ENCODE assay signal across 10 mouse cellular contexts in the genomic region with DNA sequence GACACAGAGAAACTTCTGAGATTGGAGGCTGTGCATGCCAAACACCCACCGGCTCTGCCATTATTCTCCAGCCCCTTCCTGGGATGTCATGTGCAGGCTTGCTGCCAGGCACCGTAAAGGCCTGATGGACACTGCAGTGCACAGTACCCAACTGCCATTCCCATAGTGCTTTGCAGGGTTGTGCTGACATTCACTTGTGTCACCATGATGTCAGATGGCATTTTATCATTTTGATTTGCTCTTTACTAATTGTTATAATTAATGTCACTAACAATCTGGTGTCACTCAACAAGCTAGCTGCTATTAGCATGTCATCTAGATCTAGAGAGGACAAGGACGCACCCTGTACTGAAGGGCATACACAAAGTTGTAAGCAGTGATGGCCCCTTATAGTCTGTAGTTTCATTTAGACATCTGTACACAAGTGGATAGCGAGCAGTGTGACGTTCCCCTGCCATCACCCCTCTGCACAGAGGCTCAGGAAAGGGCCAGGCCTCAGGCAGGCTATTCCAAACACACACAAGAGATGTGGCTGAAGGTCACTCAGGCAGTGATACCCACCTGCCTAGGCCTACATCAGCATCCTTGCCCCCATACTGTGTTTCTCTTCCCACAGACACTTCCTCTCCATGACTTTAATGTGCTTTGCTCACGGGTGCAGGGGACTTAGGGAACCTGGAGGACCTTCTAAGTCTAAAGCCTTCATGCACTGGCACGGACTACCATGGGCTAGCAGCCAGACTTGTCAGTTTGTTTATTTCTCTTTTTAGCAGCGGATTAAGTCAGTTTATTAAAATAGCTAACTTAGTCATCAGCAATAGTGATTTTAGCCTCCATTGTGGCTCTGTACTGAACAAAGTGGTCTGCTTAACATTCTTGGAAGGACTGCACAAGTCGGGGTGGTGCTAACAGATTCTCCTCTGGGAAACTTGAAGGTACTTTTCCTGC.
DNase-seq lines count a peak whose midpoint lies in the region; ATAC-seq lines count a peak whose summit lies in the region.
"Had no signal": no experiment of that assay in that cellular context is flagged by ENCODE, and none has a peak within 500 bp of the region (broad histone marks: within the 10 kb centered on the region; RNA-seq: fewer than 3 reads in every experiment).

No protein-coding gene starts in this region.

- H3K4me2 ChIP-seq in heart, embryonic 13.5 days = no peak overlapping the region
- no peak overlapping the region for H3K4me2 ChIP-seq in liver, embryonic 12.5 days

- peaks cover 29% of the 10 kb centered on the region for H3K4me1 ChIP-seq in heart, embryonic 13.5 days
- peaks cover 45% of the 10 kb centered on the region for H3K4me1 ChIP-seq in liver, embryonic 12.5 days

- H3K9ac ChIP-seq in heart, embryonic 13.5 days = peak overlapping the region; percentile 44
- H3K9ac ChIP-seq in liver, embryonic 12.5 days = no peak overlapping the region

- peak overlapping the region; percentile 84 for H3K27ac ChIP-seq in heart, embryonic 13.5 days (replicated peaks)
- H3K27ac ChIP-seq in liver, embryonic 12.5 days = no peak overlapping the region
- H3K27ac ChIP-seq: limb, embryonic 10.5 days had no signal

- DNase-seq in cerebellum, postnatal 36 days = peak; percentile 41 to 54
- DNase-seq in cerebellum, postnatal 4 days (ENCODE audit: low spot score in 2 of 2) = no peak
- DNase-seq in Muller cell, postnatal 12 days (ENCODE audit: inconsistent ontology term) = peak; percentile 37
- peak; percentile 89 for DNase-seq in lung, postnatal 10 days
- no peak for DNase-seq in neural tube, embryonic 10.5 days (ENCODE audit: extremely low spot score, low spot score)
- no peak for DNase-seq in kidney, postnatal 10 days
- DNase-seq: cerebellum, adult 11 months had no signal

- no peaks in the 10 kb centered on the region for H3K27me3 ChIP-seq in heart, embryonic 13.5 days (replicated peaks)
- no peaks in the 10 kb centered on the region for H3K27me3 ChIP-seq in liver, embryonic 12.5 days (replicated peaks)

- WGBS in heart, embryonic 13.5 days = 50% methylated on average over 9 of the region's 9 CpGs
- 75% methylated on average over 9 of the region's 9 CpGs for WGBS in liver, embryonic 12.5 days (ENCODE audit: insufficient replicate concordance)

- no peaks in the 10 kb centered on the region for H3K9me3 ChIP-seq in heart, embryonic 13.5 days
- no peaks in the 10 kb centered on the region for H3K9me3 ChIP-seq in liver, embryonic 12.5 days (replicated peaks)
- H3K9me3 ChIP-seq: limb, embryonic 10.5 days had no signal

- H3K4me3 ChIP-seq in heart, embryonic 13.5 days = no peak overlapping the region
- no peak overlapping the region for H3K4me3 ChIP-seq in liver, embryonic 12.5 days
- H3K4me3 ChIP-seq: limb, embryonic 10.5 days had no signal

- no peak for ATAC-seq in heart, embryonic 13.5 days (ENCODE audit: extremely low read depth, insufficient number of reproducible peaks, low FRiP score, low TSS enrichment)
- ATAC-seq in liver, embryonic 12.5 days = no peak

- peaks cover 10% of the 10 kb centered on the region for H3K36me3 ChIP-seq in heart, embryonic 13.5 days
- peaks cover 13% of the 10 kb centered on the region; the same call in 1 of the 2 replicates for H3K36me3 ChIP-seq in liver, embryonic 12.5 days

Comparison
In these comparisons a context has a peak if more than half of its experiments do, and no peak if none do; other contexts are left out.
1. DNase-seq: peak in cerebellum, postnatal 36 days (2 of 2), Muller cell, postnatal 12 days (single experiment) and lung, postnatal 10 days (single experiment); none in cerebellum, postnatal 4 days (0 of 2), neural tube, embryonic 10.5 days (single experiment) and kidney, postnatal 10 days (single experiment).